Mouse (Mus musculus): ENCODE data around the gene Gm49354. TPM values are rescaled to one million over a fixed set of nuclear protein-coding genes. Genes with fewer than 3 reads are reported as not detected.
"Not testable (repeated sequence)": the region's sequence is repeated elsewhere in the genome, so short reads cannot be mapped to it uniquely, and the experiment has no call there.

Gene Gm49354
- total and polyA plus RNA-seq, 2 experiments from 2014 or later, result not detected

DNA sequence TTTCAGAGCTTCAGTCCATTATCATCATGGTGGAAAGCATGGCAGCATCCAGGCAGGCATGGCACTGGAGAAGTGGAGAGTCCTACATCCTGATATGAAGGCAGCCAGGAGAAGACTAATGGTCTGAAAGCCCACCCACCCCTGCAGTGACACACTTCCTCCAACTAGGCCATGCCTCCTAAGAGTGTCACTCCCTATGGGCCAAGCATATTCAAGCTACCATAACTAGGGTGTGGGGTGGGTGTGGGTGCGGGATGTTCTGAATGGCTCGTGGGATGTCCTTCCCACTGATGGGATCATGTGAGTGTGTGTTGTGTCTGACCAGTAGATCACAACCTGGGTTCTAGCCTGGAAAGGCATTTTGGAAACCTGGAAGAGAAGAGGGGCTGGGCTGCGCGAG, 48.1 kb downstream of the Gm49354 start:
- Histone ChIP-seq H3K27ac (ENCODE audit: low read depth, low read length) (no peak overlapping the region), H3K9me3 (ENCODE audit: low read length) (no peaks in the 10 kb centered on the region), H3K4me3 (ENCODE audit: low read depth, low read length) (no peak overlapping the region), H3K36me3 (ENCODE audit: insufficient read depth, low read length) (no peaks in the 10 kb centered on the region), H3K4me2 (ENCODE audit: low read depth, low read length, poor library complexity, severe bottlenecking) (no peak overlapping the region), H3K9ac (replicated peaks; ENCODE audit: low read length, poor library complexity, severe bottlenecking) (no peak overlapping the region), H3K27me3 (ENCODE audit: insufficient read depth, low read length) (no peaks in the 10 kb centered on the region), H3K4me1 (ENCODE audit: insufficient read depth, low read length) (no peaks in the 10 kb centered on the region)
- no peak for TF ChIP-seq CTCF (IDR thresholded peaks at IDR 0.05)
- ATAC-seq (ENCODE audit: low FRiP score) (no peak), DNase-seq (ENCODE audit: low spot score) (no peak)
- WGBS, result 90% methylated on average over 2 of the region's 4 CpGs

DNA sequence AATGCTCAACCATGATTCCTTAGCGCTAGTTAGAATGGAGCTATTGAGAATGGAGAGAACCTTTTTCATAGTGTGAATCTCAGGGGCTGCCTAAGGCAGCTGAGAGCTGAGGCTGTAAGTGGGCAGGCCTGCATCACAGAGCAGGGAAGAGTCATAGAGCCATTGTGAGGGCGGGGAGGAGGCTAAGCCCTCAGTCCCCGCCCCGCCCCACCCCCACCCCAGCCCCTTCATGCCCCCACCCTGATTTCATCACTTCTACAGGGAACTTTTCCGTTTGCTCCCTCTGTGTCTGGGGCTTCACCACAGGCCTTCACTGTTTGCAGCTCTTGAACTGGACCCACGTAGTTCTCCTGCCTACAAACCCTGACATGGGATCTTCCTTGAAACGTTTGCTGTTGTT, 50.4 kb downstream of the Gm49354 start, which contains the start of gene Spata31d1d:
Gene Spata31d1d, minus strand, starts transcription at position 101 of the 400 bp plus-strand sequence.
- WGBS, result 48% methylated on average over 5 of the region's 7 CpGs
- H3K27me3 ChIP-seq (ENCODE audit: insufficient read depth, low read length), result no peaks in the 10 kb centered on the region
- TF ChIP-seq CTCF (IDR thresholded peaks at IDR 0.05), result no peak
- no peak within 1 kb of the TSS for H3K4me3 ChIP-seq (ENCODE audit: low read depth, low read length)
- no peak within 1 kb of the TSS for H3K9ac ChIP-seq (replicated peaks; ENCODE audit: low read length, poor library complexity, severe bottlenecking)
- H3K4me2 ChIP-seq (ENCODE audit: low read depth, low read length, poor library complexity, severe bottlenecking), result no peak within 1 kb of the TSS
- no peaks in the 10 kb centered on the region for H3K4me1 ChIP-seq (ENCODE audit: insufficient read depth, low read length)
- no peaks in the 10 kb centered on the region for H3K9me3 ChIP-seq (ENCODE audit: low read length)
- no peaks in the 10 kb centered on the region for H3K36me3 ChIP-seq (ENCODE audit: insufficient read depth, low read length)
- DNase-seq (ENCODE audit: low spot score) (no peak), ATAC-seq (ENCODE audit: low FRiP score) (no peak)
- no peak within 1 kb of the TSS for H3K27ac ChIP-seq (ENCODE audit: low read depth, low read length)

- Histone ChIP-seq H3K36me3 (ENCODE audit: insufficient read depth, low read length) (no peaks in the 10 kb centered on the region), H3K4me1 (ENCODE audit: insufficient read depth, low read length) (no peaks in the 10 kb centered on the region), H3K4me3 (ENCODE audit: low read depth, low read length) (no peak overlapping the region), H3K27ac (ENCODE audit: low read depth, low read length) (no peak overlapping the region), H3K4me2 (ENCODE audit: low read depth, low read length, poor library complexity, severe bottlenecking) (no peak overlapping the region), H3K9me3 (ENCODE audit: low read length) (no peaks in the 10 kb centered on the region), H3K27me3 (ENCODE audit: insufficient read depth, low read length) (no peaks in the 10 kb centered on the region), H3K9ac (replicated peaks; ENCODE audit: low read length, poor library complexity, severe bottlenecking) (no peak overlapping the region)
- DNase-seq (ENCODE audit: low spot score), result peak; percentile 91
- WGBS, result 29% methylated on average over 7 of the region's 7 CpGs
- TF ChIP-seq CTCF (IDR thresholded peaks at IDR 0.05), result peak; percentile 94
- ATAC-seq (ENCODE audit: low FRiP score), result peak; percentile 72
These were observed 53.5 kb downstream of the Gm49354 start for GRCm38 (mm10) chr13:59728378-59729093.

DNA sequence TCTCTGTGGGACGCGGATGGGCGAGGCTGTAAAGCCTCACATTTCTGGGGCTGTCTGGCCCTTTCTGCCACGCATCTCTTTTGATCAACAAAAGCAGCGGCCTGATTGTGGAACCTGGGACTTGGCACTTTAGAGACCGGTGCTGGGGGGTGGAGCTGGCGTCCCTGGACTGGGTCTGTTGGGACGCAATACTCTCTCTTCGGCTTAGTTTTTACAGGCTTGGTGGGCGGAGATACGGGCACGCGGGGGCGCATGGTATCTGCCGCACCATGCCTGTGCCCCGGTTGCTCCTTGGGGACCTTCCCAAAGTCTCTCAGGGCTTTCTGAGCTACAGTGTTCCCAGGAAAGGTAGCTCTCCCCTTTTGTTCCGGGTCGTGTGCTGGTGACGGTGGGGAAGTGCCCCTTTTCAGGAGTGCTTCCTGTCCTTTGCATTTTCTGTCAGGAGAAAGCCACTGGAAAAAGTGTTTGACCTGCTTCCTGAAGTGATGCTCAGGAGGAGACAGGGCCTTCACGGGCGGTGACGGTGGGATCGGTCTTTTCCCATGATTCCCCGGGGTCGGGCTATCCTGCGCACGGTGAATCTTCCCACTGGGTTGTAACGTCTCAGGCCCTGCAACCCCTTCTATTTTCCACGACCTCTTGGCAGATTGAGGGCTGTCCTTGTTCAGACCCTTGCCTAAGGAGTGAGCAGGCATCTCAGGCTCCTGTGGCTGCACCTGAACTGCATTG, 55.7 kb downstream of the Gm49354 start:
- Histone ChIP-seq H3K27ac (ENCODE audit: low read depth, low read length) (no peak overlapping the region), H3K27me3 (ENCODE audit: insufficient read depth, low read length) (no peaks in the 10 kb centered on the region), H3K9ac (replicated peaks; ENCODE audit: low read length, poor library complexity, severe bottlenecking) (no peak overlapping the region), H3K4me3 (ENCODE audit: low read depth, low read length) (no peak overlapping the region), H3K36me3 (ENCODE audit: insufficient read depth, low read length) (no peaks in the 10 kb centered on the region), H3K9me3 (ENCODE audit: low read length) (no peaks in the 10 kb centered on the region), H3K4me1 (ENCODE audit: insufficient read depth, low read length) (no peaks in the 10 kb centered on the region), H3K4me2 (ENCODE audit: low read depth, low read length, poor library complexity, severe bottlenecking) (peak overlapping the region; percentile 26)
- no peak for TF ChIP-seq CTCF (IDR thresholded peaks at IDR 0.05)
- no peak for ATAC-seq (ENCODE audit: low FRiP score)
- whole genome bisulfite sequencing, result 37% methylated on average over 29 of the region's 29 CpGs
- DNase-seq (ENCODE audit: low spot score), result no peak

GRCm38 (mm10) chr13:59722089-59722488, 60.0 kb downstream of the Gm49354 start:
- not testable (repeated sequence) for H3K4me2 ChIP-seq (ENCODE audit: low read depth, low read length, poor library complexity, severe bottlenecking); DNase-seq (ENCODE audit: low spot score); H3K36me3 ChIP-seq (ENCODE audit: insufficient read depth, low read length); H3K27ac ChIP-seq (ENCODE audit: low read depth, low read length); H3K9me3 ChIP-seq (ENCODE audit: low read length); H3K4me1 ChIP-seq (ENCODE audit: insufficient read depth, low read length); ATAC-seq (ENCODE audit: low FRiP score); H3K4me3 ChIP-seq (ENCODE audit: low read depth, low read length); H3K9ac ChIP-seq (replicated peaks; ENCODE audit: low read length, poor library complexity, severe bottlenecking); H3K27me3 ChIP-seq (ENCODE audit: insufficient read depth, low read length)
- WGBS, result 85% methylated on average over 1 of the region's 1 CpGs

- Histone ChIP-seq H3K27me3 (ENCODE audit: insufficient read depth, low read length) (no peaks in the 10 kb centered on the region), H3K9ac (replicated peaks; ENCODE audit: low read length, poor library complexity, severe bottlenecking) (no peak overlapping the region), H3K4me3 (ENCODE audit: low read depth, low read length) (no peak overlapping the region), H3K9me3 (ENCODE audit: low read length) (no peaks in the 10 kb centered on the region), H3K36me3 (ENCODE audit: insufficient read depth, low read length) (no peaks in the 10 kb centered on the region), H3K27ac (ENCODE audit: low read depth, low read length) (no peak overlapping the region), H3K4me2 (ENCODE audit: low read depth, low read length, poor library complexity, severe bottlenecking) (no peak overlapping the region), H3K4me1 (ENCODE audit: insufficient read depth, low read length) (no peaks in the 10 kb centered on the region)
- no peak for DNase-seq (ENCODE audit: low spot score)
- 81% methylated on average over 1 of the region's 1 CpGs for WGBS
- ATAC-seq (ENCODE audit: low FRiP score), result no peak
- TF ChIP-seq CTCF (IDR thresholded peaks at IDR 0.05), result no peak
These were observed 62.6 kb downstream of the Gm49354 start for GRCm38 (mm10) chr13:59719475-59719874.

GRCm38 (mm10) chr13:59718857-59719440, 63.1 kb downstream of the Gm49354 start:
- peak; percentile 3 for DNase-seq (ENCODE audit: low spot score)
- not testable (repeated sequence) for H3K4me3 ChIP-seq (ENCODE audit: low read depth, low read length); ATAC-seq (ENCODE audit: low FRiP score); H3K27ac ChIP-seq (ENCODE audit: low read depth, low read length); H3K4me1 ChIP-seq (ENCODE audit: insufficient read depth, low read length); H3K9me3 ChIP-seq (ENCODE audit: low read length); H3K27me3 ChIP-seq (ENCODE audit: insufficient read depth, low read length); H3K4me2 ChIP-seq (ENCODE audit: low read depth, low read length, poor library complexity, severe bottlenecking); H3K36me3 ChIP-seq (ENCODE audit: insufficient read depth, low read length); H3K9ac ChIP-seq (replicated peaks; ENCODE audit: low read length, poor library complexity, severe bottlenecking)
- WGBS, result 47% methylated on average over 6 of the region's 6 CpGs
